Mouse (Mus musculus) layer of hippocampus, adult 9-11 months (tissue): ENCODE results near the gene Cd4.

Experiments
- DNase-seq: peaks from one replicate; pipeline ENCODE4 v3.0.0; 2022

Cd4 gene

GRCm38 (mm10) chr6:124887986-124888385, at the start of gene Cd4:
Gene Cd4, minus strand, starts transcription at chr6:124888221.
- no peak for DNase-seq

GRCm38 (mm10) chr6:124937493-124937892, 49.5 kb upstream of the Cd4 start:
- DNase-seq = no peak

- no peak for DNase-seq
Measured at GRCm38 (mm10) chr6:124936681-124937080, 48.7 kb upstream of the Cd4 start.

- no peak for DNase-seq
Measured at GRCm38 (mm10) chr6:124934670-124935069, 46.6 kb upstream of the Cd4 start.

- DNase-seq = no peak
Measured at GRCm38 (mm10) chr6:124933127-124933526, 45.1 kb upstream of the Cd4 start.

GRCm38 (mm10) chr6:124932314-124932695, 44.3 kb upstream of the Cd4 start:
- DNase-seq = no peak

GRCm38 (mm10) chr6:124931525-124932313, 43.7 kb upstream of the Cd4 start:
- DNase-seq = peak; percentile 62

GRCm38 (mm10) chr6:124930754-124931524, 42.9 kb upstream of the Cd4 start, which contains the start of gene Mlf2:
Gene Mlf2, plus strand, starts transcription at chr6:124931386.
- peak; percentile 98 for DNase-seq

- no peak for DNase-seq
Measured at GRCm38 (mm10) chr6:124930231-124930630, 42.2 kb upstream of the Cd4 start.

- no peak for DNase-seq
Measured at GRCm38 (mm10) chr6:124925941-124926340, 37.9 kb upstream of the Cd4 start.

- no peak for DNase-seq
Measured at GRCm38 (mm10) chr6:124925173-124925793, 37.3 kb upstream of the Cd4 start.

GRCm38 (mm10) chr6:124921539-124921938, 33.5 kb upstream of the Cd4 start:
- DNase-seq = no peak

- DNase-seq = no peak
Measured at GRCm38 (mm10) chr6:124920318-124921085, 32.5 kb upstream of the Cd4 start.

- peak; percentile 96 for DNase-seq
Measured at GRCm38 (mm10) chr6:124919695-124920317, 31.8 kb upstream of the Cd4 start, which contains the start of gene Ptms. Gene Ptms, minus strand, starts transcription at chr6:124920103.

GRCm38 (mm10) chr6:124918890-124919627, 31.0 kb upstream of the Cd4 start:
- DNase-seq = no peak

GRCm38 (mm10) chr6:124918331-124918690, 30.3 kb upstream of the Cd4 start:
- DNase-seq = no peak

- peak; percentile 95 for DNase-seq
Measured at GRCm38 (mm10) chr6:124917518-124918330, 29.7 kb upstream of the Cd4 start.

GRCm38 (mm10) chr6:124916695-124917517, 28.9 kb upstream of the Cd4 start:
- DNase-seq = peak; percentile 88

GRCm38 (mm10) chr6:124915942-124916694, 28.1 kb upstream of the Cd4 start:
- DNase-seq = peak; percentile 88
